Mouse (Mus musculus) lung, embryonic 14.5 days (tissue): ENCODE results near the gene BC030867. TPM values are rescaled to one million over a fixed set of nuclear protein-coding genes. Genes with fewer than 3 reads are reported as not detected.
A peak's percentile ranks its signal among the peaks of the same experiment; 100 is the strongest.

Experiments used
- ATAC-seq: fragments of 200-750 bp; cut with Nextera tagmentation; 2 replicates; pipeline ENCODE4 v1.8.0; 2017; ENCODE audit warnings: mild to moderate bottlenecking, moderate TSS enrichment, moderate library complexity; ENCODE audit not compliant: insufficient read depth
- DNase-seq: peaks from one replicate; pipeline ENCODE4 v3.0.0-alpha.2; 2015
- H3K27ac ChIP-seq: fragments of 300-500 bp; sonication (generic); 2 replicates; pipeline ENCODE4 v1.5.1; 2014; ENCODE audit warnings: low read depth, mild to moderate bottlenecking, moderate library complexity
- H3K27me3 ChIP-seq: fragments of 300-500 bp; sonication (generic); 2 replicates; pipeline ENCODE4 v1.6.1; 2014; ENCODE audit warnings: low read length, control low read depth; ENCODE audit not compliant: insufficient read depth
- H3K36me3 ChIP-seq: fragments of 300-500 bp; sonication (generic); 2 replicates; pipeline ENCODE4 v1.6.1; 2014; ENCODE audit warnings: control low read depth; ENCODE audit not compliant: insufficient read depth
- H3K4me1 ChIP-seq: fragments of 300-500 bp; sonication (generic); 2 replicates; pipeline ENCODE4 v1.6.1; 2014; ENCODE audit warnings: antibody characterized with exemption, control low read depth; ENCODE audit not compliant: insufficient read depth
- H3K4me2 ChIP-seq: fragments of 300-500 bp; sonication (generic); 2 replicates; pipeline ENCODE4 v1.6.1; 2014; ENCODE audit warnings: mild to moderate bottlenecking
- H3K4me3 ChIP-seq: fragments of 300-500 bp; sonication (generic); 2 replicates; pipeline ENCODE4 v1.5.1; 2014; ENCODE audit warnings: low read depth, low read length
- H3K9ac ChIP-seq: fragments of 300-500 bp; sonication (generic); 2 replicates; pipeline ENCODE4 v1.6.1; 2014
- H3K9me3 ChIP-seq: fragments of 300-500 bp; sonication (generic); 2 replicates; pipeline ENCODE4 v1.6.1; 2016; ENCODE audit warnings: low read depth, low read length, control low read depth
- CTCF ChIP-seq: IDR thresholded peaks from 2 replicates; pipeline ENCODE4 v1.5.1; 2016; ENCODE audit warnings: antibody characterized with exemption, low read depth
- WGBS: fragments of 180-500 bp; shearing (Covaris S2); extraction: QIAGEN DNeasy Blood & Tissue Kit; methylation state at CpG from one replicate; pipeline ENCODE4 v1.1.7; 2014; 5-methylcytosine and 5-hydroxymethylcytosine counted together
- polyA plus RNA-seq: library from polyadenylated mRNA; unstranded; fragments of >200 nt; fragmentation: Nextera tagmentation; extraction: Ambion mirVana; gene quantifications from 2 replicates; pipeline ENCODE4 v1.2.1, GENCODE M21; 2014

Gene BC030867
- polyA plus RNA-seq, 1 experiment from 2014 or later = 22.2 TPM

GRCm38 (mm10) chr11:102227270-102228190 is 21.2 kb upstream of the BC030867 start:
- peak overlapping the region; percentile 92 for H3K4me3 ChIP-seq
- H3K4me1 ChIP-seq = peaks cover 18% of the 10 kb centered on the region
- ATAC-seq (no peak), DNase-seq (peak; percentile 43)
- no peaks in the 10 kb centered on the region for H3K9me3 ChIP-seq
- WGBS = 15% methylated on average over 12 of the region's 12 CpGs
- peak overlapping the region; percentile 76 for H3K4me2 ChIP-seq
- no peak overlapping the region for H3K27ac ChIP-seq
- no peaks in the 10 kb centered on the region for H3K27me3 ChIP-seq
- no peaks in the 10 kb centered on the region for H3K36me3 ChIP-seq
- no peak for TF ChIP-seq CTCF
- peak overlapping the region; percentile 32; the same call in 1 of the 2 replicates for H3K9ac ChIP-seq

- TF ChIP-seq CTCF = no peak
- H3K27ac ChIP-seq = 0 out of 2 replicates have a peak overlapping the region, but pooled peaks have one; percentile 24
- peak overlapping the region; percentile 92 for H3K4me3 ChIP-seq
- no peaks in the 10 kb centered on the region for H3K27me3 ChIP-seq
- ATAC-seq = no peak
- H3K9ac ChIP-seq = peak overlapping the region; percentile 32; the same call in 1 of the 2 replicates
- H3K36me3 ChIP-seq = no peaks in the 10 kb centered on the region
- peaks cover 18% of the 10 kb centered on the region for H3K4me1 ChIP-seq
- no peak for DNase-seq
- WGBS = 21% methylated on average over 9 of the region's 9 CpGs
- peak overlapping the region; percentile 76 for H3K4me2 ChIP-seq
- no peaks in the 10 kb centered on the region for H3K9me3 ChIP-seq
Measured at GRCm38 (mm10) chr11:102228191-102228545, 20.5 kb upstream of the BC030867 start.

GRCm38 (mm10) chr11:102228646-102229268 is 19.9 kb upstream of the BC030867 start:
- Histone ChIP-seq H3K9ac (peak overlapping the region; percentile 77), H3K4me1 (peaks cover 18% of the 10 kb centered on the region), H3K4me3 (peak overlapping the region; percentile 92), H3K27me3 (no peaks in the 10 kb centered on the region), H3K36me3 (no peaks in the 10 kb centered on the region), H3K9me3 (no peaks in the 10 kb centered on the region), H3K27ac (no peak overlapping the region), H3K4me2 (peak overlapping the region; percentile 76)
- TF ChIP-seq CTCF = no peak
- ATAC-seq (no peak), DNase-seq (no peak)
- WGBS = 14% methylated on average over 7 of the region's 7 CpGs

- H3K4me1 ChIP-seq = peaks cover 18% of the 10 kb centered on the region
- H3K9ac ChIP-seq = peak overlapping the region; percentile 77
- peak overlapping the region; percentile 76 for H3K4me2 ChIP-seq
- under 1% methylated on average over 40 of the region's 47 CpGs for WGBS
- no peak for TF ChIP-seq CTCF
- ATAC-seq = peak; percentile 56
- H3K4me3 ChIP-seq = peak overlapping the region; percentile 92
- peak overlapping the region; percentile 77 for H3K27ac ChIP-seq
- no peaks in the 10 kb centered on the region for H3K36me3 ChIP-seq
- H3K27me3 ChIP-seq = no peaks in the 10 kb centered on the region
- H3K9me3 ChIP-seq = no peaks in the 10 kb centered on the region
- DNase-seq = peak; percentile 34
Measured at GRCm38 (mm10) chr11:102229331-102229953, 19.2 kb upstream of the BC030867 start.

- Histone ChIP-seq H3K4me2 (peak within 1 kb of the TSS; percentile 76), H3K4me1 (peaks cover 11% of the 10 kb centered on the region; the same call in 1 of the 2 replicates), H3K9me3 (no peaks in the 10 kb centered on the region), H3K27me3 (no peaks in the 10 kb centered on the region), H3K9ac (peak within 1 kb of the TSS; percentile 77), H3K27ac (peak within 1 kb of the TSS; percentile 82), H3K4me3 (peak within 1 kb of the TSS; percentile 92), H3K36me3 (no peaks in the 10 kb centered on the region)
- under 1% methylated on average over 49 of the region's 49 CpGs for WGBS
- ATAC-seq (peak; percentile 87), DNase-seq (peak; percentile 99)
- no peak for TF ChIP-seq CTCF
Measured at GRCm38 (mm10) chr11:102230006-102230741, 18.5 kb upstream of the BC030867 start, which contains the start of gene Hdac5. TSS of gene Hdac5 (minus strand) at chr11:102230166.

GRCm38 (mm10) chr11:102236022-102236421 is 12.7 kb upstream of the BC030867 start:
- Histone ChIP-seq H3K27ac (no peak overlapping the region), H3K4me1 (no peaks in the 10 kb centered on the region), H3K9me3 (no peaks in the 10 kb centered on the region), H3K9ac (no peak overlapping the region), H3K27me3 (no peaks in the 10 kb centered on the region), H3K4me3 (no peak overlapping the region), H3K4me2 (no peak overlapping the region), H3K36me3 (no peaks in the 10 kb centered on the region)
- WGBS = 37% methylated on average over 2 of the region's 2 CpGs
- TF ChIP-seq CTCF = no peak
- ATAC-seq (no peak), DNase-seq (no peak)
